Mouse (Mus musculus) forebrain, embryonic 15.5 days (tissue): Measurements from ENCODE around the gene Tbcb. TPM values are rescaled to one million over a fixed set of nuclear protein-coding genes. Genes with fewer than 3 reads are reported as not detected.

ENCODE experiments used
- ATAC-seq: fragments of 200-750 bp; cut with Nextera tagmentation; replicated peaks from 2 replicates; pipeline ENCODE4 v1.8.0; 2017; ENCODE audit warnings: mild to moderate bottlenecking, moderate TSS enrichment, moderate library complexity
- H3K27ac ChIP-seq: fragments of 300-500 bp; sonication (generic); replicated peaks from 2 replicates; pipeline ENCODE4 v1.5.1; 2015; ENCODE audit warnings: mild to moderate bottlenecking, inconsistent platforms
- H3K27me3 ChIP-seq: fragments of 300-500 bp; sonication (generic); 2 replicates; pipeline ENCODE4 v1.6.1; 2015; ENCODE audit warnings: inconsistent platforms
- H3K36me3 ChIP-seq: fragments of 300-500 bp; sonication (generic); 2 replicates; pipeline ENCODE4 v1.6.1; 2015; ENCODE audit warnings: mild to moderate bottlenecking, inconsistent platforms
- H3K4me1 ChIP-seq: fragments of 300-500 bp; sonication (generic); 2 replicates; pipeline ENCODE4 v1.6.1; 2015; ENCODE audit warnings: inconsistent platforms
- H3K4me2 ChIP-seq: fragments of 300-500 bp; sonication (generic); replicated peaks from 2 replicates; pipeline ENCODE4 v1.6.1; 2015; ENCODE audit warnings: mild to moderate bottlenecking, inconsistent platforms
- H3K4me3 ChIP-seq: fragments of 300-500 bp; sonication (generic); 2 replicates; pipeline ENCODE4 v1.5.1; 2015; ENCODE audit warnings: mild to moderate bottlenecking, inconsistent platforms
- H3K9ac ChIP-seq: fragments of 300-500 bp; sonication (generic); replicated peaks from 2 replicates; pipeline ENCODE4 v1.6.1; 2015; ENCODE audit warnings: mild to moderate bottlenecking, inconsistent platforms
- H3K9me3 ChIP-seq: fragments of 300-500 bp; sonication (generic); 2 replicates; pipeline ENCODE4 v1.6.1; 2016; ENCODE audit warnings: inconsistent platforms
- WGBS: fragments of 180-500 bp; shearing (Covaris S2); methylation state at CpG from one replicate; pipeline ENCODE4 v1.1.7; 2015; ENCODE audit warnings: mixed read lengths; 5-methylcytosine and 5-hydroxymethylcytosine counted together
- polyA plus RNA-seq: library from polyadenylated mRNA; unstranded; fragments of >200 nt; fragmentation: Nextera tagmentation; extraction: Ambion mirVana; gene quantifications from 2 replicates; pipeline ENCODE4 v1.2.1, GENCODE M21; 2015

The Tbcb gene
- 352 and 364 TPM in 2 replicates for polyA plus RNA-seq

- peaks cover 23% of the 10 kb centered on the region for H3K4me1 ChIP-seq
- peak within 1 kb of the TSS; percentile 71 for H3K4me2 ChIP-seq
- peak within 1 kb of the TSS; percentile 96 for H3K27ac ChIP-seq
- peak within 1 kb of the TSS; percentile 62 for H3K9ac ChIP-seq
- peak within 1 kb of the TSS; percentile 76 for H3K4me3 ChIP-seq
- H3K36me3 ChIP-seq = peaks cover 8% of the 10 kb centered on the region; the same call in 1 of the 2 replicates
- H3K9me3 ChIP-seq = no peaks in the 10 kb centered on the region
- WGBS = under 1% methylated on average over 67 of the region's 67 CpGs
- H3K27me3 ChIP-seq = no peaks in the 10 kb centered on the region
- ATAC-seq = peak; percentile 95
These were observed at the start of gene Tbcb, which contains the start of gene Polr2i for GRCm38 (mm10) chr7:30231669-30232454. Gene Tbcb (minus strand): TSS chr7:30232272. Gene Polr2i (plus strand): TSS chr7:30231948.

DNA sequence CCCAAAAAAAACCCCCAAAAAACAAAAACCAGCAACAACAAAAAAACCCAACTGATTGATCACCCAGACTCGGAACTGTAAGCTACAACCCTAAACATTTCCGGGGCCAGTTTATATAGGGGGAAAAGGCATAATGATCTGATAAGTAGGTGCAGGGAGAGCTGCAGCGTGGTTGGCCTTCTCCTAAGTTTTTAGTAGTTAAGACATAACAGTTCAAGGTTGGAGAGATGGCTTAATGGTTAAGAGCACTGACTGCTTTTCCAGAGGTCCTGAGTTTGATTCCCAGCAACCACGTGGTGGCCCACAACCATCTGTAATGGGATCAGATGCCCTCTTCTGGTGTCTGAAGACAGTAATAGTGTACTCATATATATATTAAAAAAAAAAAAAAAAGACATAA is 49.5 kb upstream of the Tbcb start:
- Histone ChIP-seq H3K9me3 (no peaks in the 10 kb centered on the region), H3K27me3 (no peaks in the 10 kb centered on the region), H3K36me3 (no peaks in the 10 kb centered on the region), H3K4me3 (peak overlapping the region; percentile 71; the same call in 1 of the 2 replicates), H3K27ac (no peak overlapping the region; the same call in 1 of the 2 replicates), H3K9ac (no peak overlapping the region), H3K4me1 (peaks cover 18% of the 10 kb centered on the region), H3K4me2 (peak overlapping the region; percentile 81; the same call in 1 of the 2 replicates)
- 77% methylated on average over 4 of the region's 4 CpGs for WGBS
- no peak for ATAC-seq

DNA sequence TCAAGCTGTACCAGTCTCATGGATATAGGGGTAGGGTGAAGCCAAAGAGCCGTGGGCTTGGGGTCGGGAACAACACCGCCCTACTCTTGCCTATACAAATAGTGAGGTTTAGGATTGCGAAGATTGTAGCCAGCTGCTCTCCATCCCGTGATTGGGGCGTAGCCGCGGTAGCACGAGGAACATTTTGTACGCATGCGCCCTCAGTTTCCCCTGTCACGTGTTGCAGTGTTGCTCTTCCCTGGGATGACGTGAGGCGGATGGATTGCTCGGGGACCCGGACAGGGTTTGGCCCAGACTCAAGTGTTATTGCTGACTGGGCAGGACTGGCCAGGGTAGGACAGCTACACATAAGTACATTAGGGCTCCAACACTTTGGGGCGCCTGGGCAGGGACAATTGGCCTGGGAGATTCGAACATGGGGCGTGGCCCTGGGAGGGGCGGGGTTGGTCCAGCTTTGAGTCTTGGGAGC is 48.6 kb upstream of the Tbcb start:
- peaks cover 18% of the 10 kb centered on the region for H3K4me1 ChIP-seq
- peak overlapping the region; percentile 81 for H3K4me2 ChIP-seq
- H3K9ac ChIP-seq = peak overlapping the region; percentile 70
- no peaks in the 10 kb centered on the region for H3K27me3 ChIP-seq
- peak; percentile 81 for ATAC-seq
- no peaks in the 10 kb centered on the region for H3K9me3 ChIP-seq
- peak overlapping the region; percentile 99 for H3K27ac ChIP-seq
- no peaks in the 10 kb centered on the region for H3K36me3 ChIP-seq
- whole genome bisulfite sequencing = 1% methylated on average over 20 of the region's 20 CpGs
- peak overlapping the region; percentile 71 for H3K4me3 ChIP-seq

DNA sequence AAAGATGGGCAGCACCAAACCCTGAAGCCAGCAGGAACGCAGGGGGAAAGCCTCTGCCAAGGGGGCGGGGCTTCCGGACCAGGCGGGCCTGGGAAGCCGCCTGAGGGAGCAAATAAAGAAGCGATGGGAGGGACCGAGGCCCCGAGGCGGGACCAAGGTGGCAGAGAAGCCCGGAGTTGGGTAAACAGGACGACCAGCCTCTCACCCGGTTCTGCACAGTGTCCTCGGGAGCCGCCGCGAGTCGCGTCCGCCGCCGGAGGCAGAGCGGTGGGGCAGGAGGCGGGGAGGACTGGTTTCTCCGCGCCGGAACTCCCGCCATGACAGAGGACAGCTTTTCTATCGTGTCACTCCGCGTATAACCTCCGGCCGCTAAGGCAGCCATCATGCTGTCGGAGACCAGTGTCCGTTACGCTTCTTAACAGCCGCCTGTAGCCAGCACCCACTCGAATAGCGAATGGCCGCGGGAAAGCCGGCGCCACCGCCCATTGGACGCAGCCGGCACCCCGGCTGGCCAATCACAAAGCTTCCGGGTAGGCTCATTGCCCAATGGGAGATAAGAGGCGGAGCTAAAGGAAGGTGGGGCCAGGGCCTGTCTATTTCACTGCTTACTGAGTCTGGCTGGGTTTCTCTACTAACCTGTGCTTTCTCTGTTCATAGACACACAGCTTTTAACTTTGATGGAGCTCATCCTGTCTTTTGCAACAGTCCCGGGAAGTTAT is 48.0 kb upstream of the Tbcb start, which contains the start of the genes Thap8 and Wdr62:
TSS of gene Thap8 (plus strand) at position 144 of the 719 bp plus-strand sequence.
TSS of gene Wdr62 (minus strand) at position 469 of the 719 bp plus-strand sequence.
- Histone ChIP-seq H3K4me1 (peaks cover 18% of the 10 kb centered on the region), H3K27me3 (no peaks in the 10 kb centered on the region), H3K4me2 (peak within 1 kb of the TSS; percentile 81), H3K9ac (peak within 1 kb of the TSS; percentile 70), H3K4me3 (peak within 1 kb of the TSS; percentile 71), H3K27ac (peak within 1 kb of the TSS; percentile 99), H3K9me3 (no peaks in the 10 kb centered on the region), H3K36me3 (no peaks in the 10 kb centered on the region)
- ATAC-seq = peak; percentile 96
- WGBS = under 1% methylated on average over 49 of the region's 49 CpGs

GRCm38 (mm10) chr7:30279536-30279935 is 47.5 kb upstream of the Tbcb start:
- no peak for ATAC-seq
- Histone ChIP-seq H3K27me3 (no peaks in the 10 kb centered on the region), H3K9me3 (no peaks in the 10 kb centered on the region), H3K36me3 (no peaks in the 10 kb centered on the region), H3K4me2 (peak overlapping the region; percentile 81), H3K4me3 (peak overlapping the region; percentile 71), H3K4me1 (peaks cover 18% of the 10 kb centered on the region), H3K27ac (no peak overlapping the region), H3K9ac (peak overlapping the region; percentile 45)
- under 1% methylated on average over 6 of the region's 6 CpGs for WGBS

DNA sequence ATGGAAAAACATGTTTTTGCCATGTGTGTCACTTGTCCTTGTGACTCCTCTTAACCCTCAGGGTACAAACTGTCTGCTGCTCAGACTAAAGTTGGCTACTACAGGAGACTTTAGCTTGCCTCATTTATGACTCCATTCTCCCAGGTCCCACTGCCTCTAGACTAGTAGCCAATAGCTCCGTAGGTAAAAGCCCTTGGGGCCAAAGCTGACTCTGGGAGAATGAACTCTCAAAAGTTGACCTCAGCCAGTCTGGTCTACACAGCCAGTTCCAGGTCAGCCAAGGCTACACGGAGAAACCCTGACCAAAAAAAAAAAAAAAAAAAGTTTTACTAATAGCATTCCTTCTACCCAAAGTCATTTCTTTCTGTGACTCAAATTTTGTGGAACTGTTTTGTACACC is 46.8 kb upstream of the Tbcb start:
- Histone ChIP-seq H3K9ac (no peak overlapping the region), H3K9me3 (no peaks in the 10 kb centered on the region), H3K4me2 (peak overlapping the region; percentile 81), H3K36me3 (no peaks in the 10 kb centered on the region), H3K4me1 (peaks cover 18% of the 10 kb centered on the region), H3K4me3 (no peak overlapping the region), H3K27ac (no peak overlapping the region), H3K27me3 (no peaks in the 10 kb centered on the region)
- ATAC-seq = no peak
- 61% methylated on average over 2 of the region's 2 CpGs for WGBS

DNA sequence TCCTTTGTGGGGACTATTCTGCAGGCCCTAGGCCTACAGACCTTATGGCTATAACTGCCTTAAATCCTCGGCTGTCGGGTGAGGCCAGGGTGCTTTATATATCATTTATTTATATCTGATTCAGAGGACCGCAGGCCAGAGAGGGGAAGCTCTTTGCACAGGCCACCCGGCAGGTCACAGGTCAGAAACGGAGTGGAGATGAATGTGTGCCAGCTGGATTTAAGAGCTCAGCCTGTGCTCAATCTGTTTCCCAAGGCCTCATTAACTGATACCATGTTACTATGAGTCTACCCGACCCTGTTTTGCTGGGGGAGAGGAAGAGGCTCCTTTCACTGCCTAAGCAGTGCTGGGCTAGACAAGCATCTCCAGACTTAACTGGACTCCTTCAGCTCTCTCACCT is 42.3 kb upstream of the Tbcb start:
- H3K9me3 ChIP-seq = no peaks in the 10 kb centered on the region
- no peak for ATAC-seq
- H3K27ac ChIP-seq = no peak overlapping the region
- peaks cover 7% of the 10 kb centered on the region for H3K4me1 ChIP-seq
- no peak overlapping the region for H3K9ac ChIP-seq
- H3K27me3 ChIP-seq = no peaks in the 10 kb centered on the region
- 89% methylated on average over 6 of the region's 6 CpGs for WGBS
- H3K36me3 ChIP-seq = no peaks in the 10 kb centered on the region
- H3K4me2 ChIP-seq = no peak overlapping the region
- H3K4me3 ChIP-seq = no peak overlapping the region

DNA sequence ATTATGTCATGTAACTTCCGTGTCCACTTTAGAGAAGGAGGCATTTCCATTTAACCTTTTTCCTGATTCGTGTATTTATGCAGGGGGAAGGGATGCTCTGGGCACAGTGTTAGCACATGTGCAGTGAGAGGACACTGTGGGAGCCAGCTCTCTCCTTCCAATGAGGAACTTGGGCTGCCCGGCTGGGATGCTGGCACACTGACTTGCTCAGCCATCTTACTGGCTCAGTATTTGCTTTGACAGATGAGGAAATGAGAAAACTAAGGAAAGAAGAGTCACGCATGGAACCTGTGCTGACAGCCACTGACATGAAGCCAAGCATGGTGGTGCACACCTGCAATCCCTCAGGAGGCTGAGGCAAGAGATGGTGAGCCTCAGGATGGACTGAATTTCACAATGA is 37.6 kb upstream of the Tbcb start:
- ATAC-seq = no peak
- Histone ChIP-seq H3K9me3 (no peaks in the 10 kb centered on the region), H3K4me3 (no peak overlapping the region), H3K4me1 (no peaks in the 10 kb centered on the region), H3K36me3 (no peaks in the 10 kb centered on the region), H3K4me2 (no peak overlapping the region), H3K27ac (no peak overlapping the region), H3K27me3 (no peaks in the 10 kb centered on the region), H3K9ac (no peak overlapping the region)
- WGBS = 93% methylated on average over 4 of the region's 4 CpGs

GRCm38 (mm10) chr7:30266780-30267179 is 34.7 kb upstream of the Tbcb start:
- H3K4me2 ChIP-seq = no peak overlapping the region
- WGBS = 80% methylated on average over 3 of the region's 3 CpGs

DNA sequence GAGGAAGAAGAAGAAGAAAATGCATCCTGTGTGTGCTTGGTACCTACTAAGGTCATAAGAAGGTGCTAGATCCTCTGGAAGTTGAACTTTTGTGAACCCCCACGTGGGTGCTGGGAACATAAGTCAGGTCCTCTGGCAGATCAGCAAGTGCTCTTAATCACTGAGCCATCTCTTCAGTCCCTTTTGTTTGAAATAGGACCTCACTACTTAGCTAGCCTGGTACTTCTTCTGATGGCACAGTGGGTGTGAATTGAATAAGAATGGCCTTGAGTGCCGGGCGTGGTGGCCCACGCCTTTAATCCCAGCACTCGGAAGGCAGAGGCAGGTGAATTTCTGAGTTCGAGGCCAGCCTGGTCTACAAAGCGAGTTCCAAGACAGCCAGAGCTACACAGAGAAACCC is 33.9 kb upstream of the Tbcb start:
- Histone ChIP-seq H3K9ac (no peak overlapping the region), H3K4me2 (no peak overlapping the region), H3K27ac (no peak overlapping the region), H3K4me3 (no peak overlapping the region), H3K4me1 (no peaks in the 10 kb centered on the region), H3K27me3 (no peaks in the 10 kb centered on the region), H3K9me3 (no peaks in the 10 kb centered on the region), H3K36me3 (0 out of 2 replicates have a peak, but pooled peaks cover 6% of the 10 kb centered on the region)
- 95% methylated on average over 7 of the region's 7 CpGs for WGBS
- no peak for ATAC-seq

More at GRCm38 (mm10) chr7:30266780-30267179, 34.7 kb upstream of the Tbcb start:
- no peak for ATAC-seq
- H3K27me3 ChIP-seq = no peaks in the 10 kb centered on the region
- H3K4me3 ChIP-seq = no peak overlapping the region
- H3K36me3 ChIP-seq = 0 out of 2 replicates have a peak, but pooled peaks cover 6% of the 10 kb centered on the region
- no peak overlapping the region for H3K9ac ChIP-seq
- no peak overlapping the region for H3K27ac ChIP-seq
- H3K4me1 ChIP-seq = no peaks in the 10 kb centered on the region
- no peaks in the 10 kb centered on the region for H3K9me3 ChIP-seq

- 92% methylated on average over 5 of the region's 5 CpGs for WGBS
These were observed 33.5 kb upstream of the Tbcb start for GRCm38 (mm10) chr7:30265531-30265930.

GRCm38 (mm10) chr7:30265041-30265440 is 33.0 kb upstream of the Tbcb start:
- H3K4me3 ChIP-seq = no peak overlapping the region
- H3K36me3 ChIP-seq = 0 out of 2 replicates have a peak, but pooled peaks cover 6% of the 10 kb centered on the region
- WGBS = 87% methylated on average over 2 of the region's 2 CpGs
- no peaks in the 10 kb centered on the region for H3K4me1 ChIP-seq
- H3K27ac ChIP-seq = no peak overlapping the region
- no peak for ATAC-seq
- H3K4me2 ChIP-seq = no peak overlapping the region
- H3K27me3 ChIP-seq = no peaks in the 10 kb centered on the region
- H3K9me3 ChIP-seq = no peaks in the 10 kb centered on the region
- no peak overlapping the region for H3K9ac ChIP-seq

More at GRCm38 (mm10) chr7:30265531-30265930, 33.5 kb upstream of the Tbcb start:
- ATAC-seq = no peak
- Histone ChIP-seq H3K4me2 (no peak overlapping the region), H3K9ac (no peak overlapping the region), H3K27me3 (no peaks in the 10 kb centered on the region), H3K36me3 (0 out of 2 replicates have a peak, but pooled peaks cover 6% of the 10 kb centered on the region), H3K9me3 (no peaks in the 10 kb centered on the region), H3K27ac (no peak overlapping the region), H3K4me3 (no peak overlapping the region), H3K4me1 (no peaks in the 10 kb centered on the region)
